Mouse (Mus musculus): ENCODE measurements around the gene Lrp3. TPM values are rescaled to one million over a fixed set of nuclear protein-coding genes. Genes with fewer than 3 reads are reported as not detected.
"Not testable (repeated sequence)": the region's sequence is repeated elsewhere in the genome, so short reads cannot be mapped to it uniquely, and the experiment has no call there.

Gene Lrp3
- polyA plus RNA-seq (2014; fragmentation: Nextera tagmentation; extraction: Ambion mirVana), result 18.6 and 19.1 TPM in 2 replicates

DNA sequence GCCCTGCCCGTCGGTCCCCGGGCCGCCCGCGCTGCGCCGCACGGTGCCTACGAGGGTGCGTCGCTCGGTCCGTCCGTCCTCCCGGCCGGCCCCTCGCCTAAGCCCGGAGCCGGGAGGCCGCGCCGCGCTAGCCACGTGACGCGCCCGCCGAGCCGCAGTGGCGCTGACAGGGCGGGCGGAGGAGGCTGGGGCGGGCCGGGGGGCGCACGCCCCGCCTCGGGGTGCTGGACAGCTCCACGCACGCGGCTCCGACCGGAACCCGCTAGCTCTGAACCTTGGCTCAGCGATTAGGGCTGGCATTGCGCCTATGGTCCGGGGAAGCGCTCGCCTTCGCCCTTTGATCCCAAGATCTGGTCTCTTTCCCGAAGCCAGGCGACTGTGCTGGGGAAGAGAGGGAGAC is at the start of gene Lrp3:
Lrp3 (minus strand) TSS at position 274 of the 400 bp plus-strand sequence.
- DNase-seq (ENCODE audit: low spot score) (peak; percentile 86), ATAC-seq (replicated peaks; ENCODE audit: low FRiP score) (peak; percentile 88)
- peak within 1 kb of the TSS; percentile 72 for H3K27ac ChIP-seq (ENCODE audit: low read depth, low read length)
- peak within 1 kb of the TSS; percentile 61 for H3K4me2 ChIP-seq (ENCODE audit: low read depth, low read length, severe bottlenecking)
- H3K9ac ChIP-seq (ENCODE audit: low read length), result peak within 1 kb of the TSS; percentile 94
- H3K27me3 ChIP-seq (ENCODE audit: control insufficient read depth, insufficient read depth, low read length), result 0 out of 2 replicates have a peak, but pooled peaks cover 2% of the 10 kb centered on the region
- peak within 1 kb of the TSS; percentile 81 for H3K4me3 ChIP-seq (ENCODE audit: low read depth, low read length)
- under 1% methylated on average over 52 of the region's 53 CpGs for WGBS
- peaks cover 8% of the 10 kb centered on the region for H3K36me3 ChIP-seq (ENCODE audit: control insufficient read depth, insufficient read depth, low read length)
- H3K4me1 ChIP-seq (replicated peaks; ENCODE audit: control insufficient read depth, insufficient read depth, low read length), result peaks cover 11% of the 10 kb centered on the region
- no peaks in the 10 kb centered on the region for H3K9me3 ChIP-seq (ENCODE audit: control insufficient read depth, low read length)

DNA sequence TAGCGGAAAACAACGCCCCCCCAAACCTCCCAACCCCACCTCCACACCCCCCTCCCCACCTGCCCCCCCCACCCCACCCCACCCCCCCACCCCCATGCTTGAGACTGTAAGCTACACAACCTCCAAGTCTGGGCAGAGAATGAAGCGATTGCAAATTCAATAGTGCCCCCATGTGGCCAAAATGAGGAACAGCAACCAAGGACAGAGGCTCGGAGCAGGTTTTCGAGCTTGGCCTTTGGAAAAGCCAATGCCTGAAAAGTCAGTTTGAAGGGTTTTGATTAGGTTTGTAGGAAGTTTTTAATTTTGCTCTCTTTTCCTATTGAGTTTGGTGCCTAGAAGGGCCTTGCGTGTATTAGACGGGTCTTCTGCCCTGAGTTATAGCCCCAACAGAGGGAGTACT is 49.4 kb upstream of the Lrp3 start:
- no peaks in the 10 kb centered on the region for H3K4me1 ChIP-seq (replicated peaks; ENCODE audit: control insufficient read depth, insufficient read depth, low read length)
- no peak overlapping the region for H3K9ac ChIP-seq (ENCODE audit: low read length)
- DNase-seq (ENCODE audit: low spot score), result peak; percentile 71
- H3K4me3 ChIP-seq (ENCODE audit: low read depth, low read length), result no peak overlapping the region
- H3K27ac ChIP-seq (ENCODE audit: low read depth, low read length), result no peak overlapping the region
- no peak for ATAC-seq (replicated peaks; ENCODE audit: low FRiP score)
- H3K4me2 ChIP-seq (ENCODE audit: low read depth, low read length, severe bottlenecking), result no peak overlapping the region
- no peaks in the 10 kb centered on the region for H3K27me3 ChIP-seq (ENCODE audit: control insufficient read depth, insufficient read depth, low read length)
- WGBS, result 10% methylated on average over 7 of the region's 7 CpGs
- H3K9me3 ChIP-seq (ENCODE audit: control insufficient read depth, low read length), result no peaks in the 10 kb centered on the region
- H3K36me3 ChIP-seq (ENCODE audit: control insufficient read depth, insufficient read depth, low read length), result no peaks in the 10 kb centered on the region

DNA sequence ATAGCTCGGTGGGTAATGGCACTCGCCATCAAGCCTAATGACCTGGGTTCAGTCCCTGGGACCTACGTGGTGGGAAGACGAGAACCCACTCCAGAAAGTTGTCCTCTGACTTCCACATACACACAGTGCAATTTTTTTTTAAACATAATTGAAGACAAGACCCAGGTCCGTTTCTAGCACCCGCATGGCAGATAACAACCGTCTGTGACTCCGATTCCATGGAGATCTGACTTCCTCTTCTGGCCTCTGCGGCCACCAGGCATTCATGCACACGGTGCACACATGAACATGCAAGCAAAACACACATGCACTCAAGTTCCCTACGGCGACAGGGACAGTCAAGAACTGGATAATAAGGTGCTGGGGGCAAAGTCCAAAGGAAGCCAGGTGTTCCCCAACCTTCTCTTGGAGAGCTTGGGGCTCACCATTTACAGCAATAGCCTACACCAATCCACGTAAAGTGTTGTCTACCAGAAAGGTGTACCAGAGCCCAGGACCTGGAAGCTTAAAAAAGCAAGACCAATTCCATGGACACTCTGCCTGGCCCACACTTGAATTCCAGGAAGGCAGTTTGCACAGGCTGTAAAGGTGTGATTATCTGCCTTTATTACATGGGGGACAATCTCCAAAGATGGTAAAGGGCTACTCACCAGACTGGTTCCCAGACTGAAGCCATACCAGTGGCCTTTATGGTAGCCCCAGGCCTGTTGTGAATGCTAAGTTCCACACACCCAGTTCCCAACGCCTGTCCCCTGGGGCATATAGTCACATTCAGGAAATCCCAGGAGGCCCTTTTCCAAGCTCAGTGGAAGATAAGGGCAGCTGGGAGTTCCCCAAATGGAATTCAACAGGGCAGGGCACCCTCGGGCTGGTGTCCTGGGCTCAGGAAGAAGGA is 48.5 kb upstream of the Lrp3 start:
- no peak for DNase-seq (ENCODE audit: low spot score)
- ATAC-seq (replicated peaks; ENCODE audit: low FRiP score), result no peak

DNA sequence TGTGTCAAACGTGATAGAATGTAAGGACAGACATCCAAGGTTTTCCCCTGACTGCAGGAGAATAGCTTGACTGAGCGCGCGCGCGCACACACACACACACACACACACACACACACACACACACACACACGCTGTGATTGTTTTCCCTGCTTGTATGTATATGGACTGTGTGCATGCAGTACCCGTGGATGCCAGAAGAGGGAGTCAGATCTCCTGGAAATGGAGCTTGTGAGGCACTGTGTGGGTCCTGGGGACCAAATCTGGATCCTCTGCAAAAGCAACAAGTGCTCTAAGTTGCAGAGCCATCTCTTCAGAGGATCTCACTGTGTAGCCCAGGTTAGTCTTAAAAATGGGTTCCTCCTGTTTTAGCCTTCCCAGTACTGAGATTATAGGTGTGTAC is 44.1 kb upstream of the Lrp3 start:
- no peak for DNase-seq (ENCODE audit: low spot score)
- H3K27me3 ChIP-seq (ENCODE audit: control insufficient read depth, insufficient read depth, low read length), result no peaks in the 10 kb centered on the region
- H3K9ac ChIP-seq (ENCODE audit: low read length), result no peak overlapping the region
- ATAC-seq (replicated peaks; ENCODE audit: low FRiP score), result no peak
- no peak overlapping the region for H3K4me3 ChIP-seq (ENCODE audit: low read depth, low read length)
- H3K4me1 ChIP-seq (replicated peaks; ENCODE audit: control insufficient read depth, insufficient read depth, low read length), result no peaks in the 10 kb centered on the region
- WGBS, result 84% methylated on average over 8 of the region's 8 CpGs
- no peak overlapping the region for H3K4me2 ChIP-seq (ENCODE audit: low read depth, low read length, severe bottlenecking)
- no peaks in the 10 kb centered on the region for H3K9me3 ChIP-seq (ENCODE audit: control insufficient read depth, low read length)
- H3K36me3 ChIP-seq (ENCODE audit: control insufficient read depth, insufficient read depth, low read length), result no peaks in the 10 kb centered on the region
- H3K27ac ChIP-seq (ENCODE audit: low read depth, low read length), result no peak overlapping the region

More for the DNA sequence above, 48.5 kb upstream of the Lrp3 start:
- WGBS, result 84% methylated on average over 15 of the region's 15 CpGs
- Histone ChIP-seq H3K4me3 (ENCODE audit: low read depth, low read length) (no peak overlapping the region), H3K4me1 (replicated peaks; ENCODE audit: control insufficient read depth, insufficient read depth, low read length) (no peaks in the 10 kb centered on the region), H3K27me3 (ENCODE audit: control insufficient read depth, insufficient read depth, low read length) (no peaks in the 10 kb centered on the region), H3K4me2 (ENCODE audit: low read depth, low read length, severe bottlenecking) (no peak overlapping the region), H3K36me3 (ENCODE audit: control insufficient read depth, insufficient read depth, low read length) (no peaks in the 10 kb centered on the region), H3K9me3 (ENCODE audit: control insufficient read depth, low read length) (no peaks in the 10 kb centered on the region), H3K9ac (ENCODE audit: low read length) (no peak overlapping the region), H3K27ac (ENCODE audit: low read depth, low read length) (no peak overlapping the region)

DNA sequence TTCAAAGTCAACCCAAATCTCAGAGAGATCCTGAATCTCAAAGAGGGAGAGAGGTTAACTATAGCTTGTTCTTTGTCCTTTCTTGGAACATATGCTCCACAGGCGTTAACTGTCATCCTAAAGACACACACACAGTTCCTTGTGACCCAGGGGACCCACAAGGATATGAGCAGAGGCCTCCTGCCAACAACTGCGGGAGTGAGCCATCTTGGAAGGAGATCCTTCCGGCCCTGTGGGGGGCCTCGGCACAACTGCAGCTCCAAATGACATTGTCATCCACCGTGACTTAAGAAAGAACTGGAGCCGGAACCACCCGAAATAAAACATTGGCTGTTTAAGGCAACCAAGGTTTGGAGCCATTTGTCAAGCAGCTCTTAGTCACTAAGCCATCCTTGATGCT is 43.0 kb upstream of the Lrp3 start:
- 69% methylated on average over 7 of the region's 7 CpGs for WGBS
- Histone ChIP-seq H3K4me1 (replicated peaks; ENCODE audit: control insufficient read depth, insufficient read depth, low read length) (no peaks in the 10 kb centered on the region), H3K36me3 (ENCODE audit: control insufficient read depth, insufficient read depth, low read length) (no peaks in the 10 kb centered on the region), H3K27ac (ENCODE audit: low read depth, low read length) (no peak overlapping the region), H3K4me2 (ENCODE audit: low read depth, low read length, severe bottlenecking) (no peak overlapping the region), H3K27me3 (ENCODE audit: control insufficient read depth, insufficient read depth, low read length) (no peaks in the 10 kb centered on the region), H3K9me3 (ENCODE audit: control insufficient read depth, low read length) (no peaks in the 10 kb centered on the region), H3K4me3 (ENCODE audit: low read depth, low read length) (no peak overlapping the region), H3K9ac (ENCODE audit: low read length) (no peak overlapping the region)
- ATAC-seq (replicated peaks; ENCODE audit: low FRiP score), result no peak
- no peak for DNase-seq (ENCODE audit: low spot score)

DNA sequence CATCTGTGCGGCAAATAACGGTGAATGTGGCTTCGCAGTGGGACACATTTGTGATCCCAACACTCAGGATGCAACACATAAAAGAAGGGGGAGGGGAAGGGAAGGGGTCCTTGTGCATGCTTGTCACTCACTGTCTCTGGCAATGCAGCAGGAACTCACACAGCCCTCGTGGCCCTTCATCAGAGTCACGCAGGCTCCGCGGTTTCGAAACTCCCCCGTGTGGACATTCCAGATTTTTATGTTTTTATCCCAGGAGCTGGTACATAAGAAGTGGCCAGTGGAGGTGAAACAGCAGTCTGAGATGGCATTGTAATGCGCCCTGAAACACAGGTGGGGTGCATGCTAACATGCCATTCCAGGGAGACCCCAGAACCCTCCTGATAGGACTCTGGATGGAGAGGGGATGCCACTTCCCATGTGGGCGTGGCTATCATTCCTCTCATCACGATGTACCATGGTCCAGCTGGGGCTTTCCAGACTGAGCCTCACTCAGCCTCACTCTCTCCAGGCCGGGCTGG is 36.8 kb upstream of the Lrp3 start:
- Histone ChIP-seq H3K4me1 (replicated peaks; ENCODE audit: control insufficient read depth, insufficient read depth, low read length) (0 out of 2 replicates have a peak, but pooled peaks cover 1% of the 10 kb centered on the region), H3K9me3 (ENCODE audit: control insufficient read depth, low read length) (no peaks in the 10 kb centered on the region), H3K36me3 (ENCODE audit: control insufficient read depth, insufficient read depth, low read length) (no peaks in the 10 kb centered on the region), H3K9ac (ENCODE audit: low read length) (peak overlapping the region; percentile 16; the same call in 1 of the 2 replicates), H3K4me2 (ENCODE audit: low read depth, low read length, severe bottlenecking) (peak overlapping the region; percentile 28), H3K4me3 (ENCODE audit: low read depth, low read length) (no peak overlapping the region; the same call in 1 of the 2 replicates), H3K27me3 (ENCODE audit: control insufficient read depth, insufficient read depth, low read length) (no peaks in the 10 kb centered on the region), H3K27ac (ENCODE audit: low read depth, low read length) (no peak overlapping the region)
- ATAC-seq (replicated peaks; ENCODE audit: low FRiP score) (peak; percentile 64), DNase-seq (ENCODE audit: low spot score) (peak; percentile 58)
- WGBS, result 7% methylated on average over 13 of the region's 13 CpGs

DNA sequence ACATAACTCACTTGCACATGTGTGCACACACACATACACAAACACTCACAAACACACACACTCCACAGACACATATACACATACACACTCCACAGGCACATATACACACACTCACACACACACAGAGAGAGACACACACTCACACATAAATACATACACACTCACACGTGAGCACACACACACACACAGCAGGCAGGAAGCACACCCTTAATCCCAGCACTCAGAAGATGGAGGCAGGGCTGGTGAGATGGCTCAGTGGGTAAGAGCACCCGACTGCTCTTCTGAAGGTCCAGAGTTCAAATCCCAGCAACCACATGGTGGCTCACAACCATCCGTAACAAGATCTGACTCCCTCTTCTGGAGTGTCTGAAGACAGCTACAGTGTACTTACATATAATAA is 22.6 kb upstream of the Lrp3 start:
- H3K9ac ChIP-seq (ENCODE audit: low read length); H3K27ac ChIP-seq (ENCODE audit: low read depth, low read length); H3K27me3 ChIP-seq (ENCODE audit: control insufficient read depth, insufficient read depth, low read length); H3K4me1 ChIP-seq (replicated peaks; ENCODE audit: control insufficient read depth, insufficient read depth, low read length); H3K4me2 ChIP-seq (ENCODE audit: low read depth, low read length, severe bottlenecking); H3K9me3 ChIP-seq (ENCODE audit: control insufficient read depth, low read length); ATAC-seq (replicated peaks; ENCODE audit: low FRiP score); DNase-seq (ENCODE audit: low spot score); H3K4me3 ChIP-seq (ENCODE audit: low read depth, low read length); H3K36me3 ChIP-seq (ENCODE audit: control insufficient read depth, insufficient read depth, low read length): not testable (repeated sequence)
- WGBS, result 65% methylated on average over 2 of the region's 3 CpGs

DNA sequence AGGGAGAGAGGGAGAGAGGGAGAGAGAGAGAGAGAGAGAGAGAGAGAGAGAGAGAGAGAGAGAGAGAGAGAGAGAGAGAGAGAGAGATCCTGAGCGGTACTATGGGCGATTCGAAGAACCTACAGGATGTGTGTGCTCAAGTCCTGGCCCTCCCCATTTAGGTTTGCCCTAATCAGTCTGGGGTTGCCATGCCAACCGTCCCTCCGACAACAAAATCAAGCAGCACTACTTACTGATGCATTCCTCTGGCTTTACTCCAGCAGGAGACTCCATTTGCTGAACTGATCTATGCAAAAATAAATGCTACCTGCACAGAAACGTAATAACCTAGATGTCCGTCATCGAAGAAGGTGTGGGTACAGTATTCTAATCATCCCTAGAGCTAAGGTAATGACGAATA is 20.0 kb upstream of the Lrp3 start:
- peak overlapping the region; percentile 37; the same call in 1 of the 2 replicates for H3K9ac ChIP-seq (ENCODE audit: low read length)
- peak overlapping the region; percentile 55 for H3K4me3 ChIP-seq (ENCODE audit: low read depth, low read length)
- peak; percentile 74 for ATAC-seq (replicated peaks; ENCODE audit: low FRiP score)
- no peaks in the 10 kb centered on the region for H3K27me3 ChIP-seq (ENCODE audit: control insufficient read depth, insufficient read depth, low read length)
- peak overlapping the region; percentile 84 for H3K27ac ChIP-seq (ENCODE audit: low read depth, low read length)
- 15% methylated on average over 9 of the region's 9 CpGs for WGBS
- H3K36me3 ChIP-seq (ENCODE audit: control insufficient read depth, insufficient read depth, low read length), result no peaks in the 10 kb centered on the region
- 0 out of 2 replicates have a peak, but pooled peaks cover 2% of the 10 kb centered on the region for H3K4me1 ChIP-seq (replicated peaks; ENCODE audit: control insufficient read depth, insufficient read depth, low read length)
- peak overlapping the region; percentile 58 for H3K4me2 ChIP-seq (ENCODE audit: low read depth, low read length, severe bottlenecking)
- peak; percentile 80 for DNase-seq (ENCODE audit: low spot score)
- no peaks in the 10 kb centered on the region for H3K9me3 ChIP-seq (ENCODE audit: control insufficient read depth, low read length)
